ENCODE assay signal across 10 mouse cellular contexts in the genomic region with DNA sequence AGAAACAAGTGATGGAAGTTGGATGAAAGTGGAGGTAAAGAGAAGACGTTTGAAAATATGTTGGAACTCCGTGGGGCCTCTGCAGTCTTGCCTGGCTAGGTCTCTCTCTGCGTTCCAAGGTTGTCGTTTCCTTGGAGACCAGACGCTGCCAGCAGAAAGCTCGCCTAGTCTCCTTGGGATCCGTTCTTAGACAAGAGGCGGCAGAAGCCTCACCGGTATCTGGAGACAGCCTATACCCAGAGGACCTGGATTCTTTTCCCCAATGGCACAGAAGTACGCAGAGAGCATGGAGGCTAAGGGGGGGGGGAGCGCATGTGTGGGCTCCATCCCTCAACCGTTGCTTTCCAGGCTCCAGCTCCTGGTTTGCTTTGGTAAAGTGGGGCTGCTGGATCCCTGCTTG. TPM values are rescaled to one million over a fixed set of nuclear protein-coding genes. Genes with fewer than 3 reads are reported as not detected.
DNase-seq lines count a peak whose midpoint lies in the region; ATAC-seq lines count a peak whose summit lies in the region.
"Had no signal": no experiment of that assay in that cellular context is flagged by ENCODE, and none has a peak within 500 bp of the region (broad histone marks: within the 10 kb centered on the region; RNA-seq: fewer than 3 reads in every experiment).

No protein-coding gene starts in this region.

- no peak overlapping the region for H3K27ac ChIP-seq in stomach, embryonic 16.5 days (ENCODE audit: low read length)

- H3K9ac ChIP-seq in stomach, embryonic 16.5 days (ENCODE audit: low read length): 0 out of 2 replicates have a peak overlapping the region, but pooled peaks have one; percentile 21

- peak overlapping the region; percentile 27 for H3K4me2 ChIP-seq in stomach, embryonic 16.5 days (ENCODE audit: low read depth, low read length)

- ATAC-seq in stomach, embryonic 16.5 days (ENCODE audit: insufficient read depth, low FRiP score): no peak

- WGBS in stomach, embryonic 16.5 days: 9% methylated on average over 12 of the region's 12 CpGs

- peak; percentile 60 for DNase-seq in embryo, embryonic 10 days (ENCODE audit: low spot score)
- no peak for DNase-seq in embryo, embryonic 9.5 days (ENCODE audit: extremely low spot score)
- DNase-seq in lung, postnatal 36 days: peak; percentile 9
- DNase-seq in lung, postnatal 14 days: no peak
- DNase-seq in left cerebral cortex, postnatal 14 days (ENCODE audit: low spot score in 2 of 2): peak; percentile 66 to 71
- no peak for DNase-seq in thymus, postnatal 10 days (ENCODE audit: low spot score in 2 of 2)
- DNase-seq in thymus, postnatal 0 days (ENCODE audit: low spot score): no peak

- H3K27me3 ChIP-seq in stomach, embryonic 16.5 days (ENCODE audit: control insufficient read depth, insufficient read depth, low read length): no peaks in the 10 kb centered on the region

- no peaks in the 10 kb centered on the region for H3K4me1 ChIP-seq in stomach, embryonic 16.5 days (ENCODE audit: control insufficient read depth, insufficient read depth, low read length)

- no peak overlapping the region for H3K4me3 ChIP-seq in stomach, embryonic 16.5 days (replicated peaks; ENCODE audit: low read length)

- intact Hi-C loops in left cerebral cortex, postnatal 14 days (cut with DNase I): no loop called here

- H3K36me3 ChIP-seq in stomach, embryonic 16.5 days (ENCODE audit: control insufficient read depth, insufficient read depth, low read length): no peaks in the 10 kb centered on the region

- H3K9me3 ChIP-seq in stomach, embryonic 16.5 days (replicated peaks; ENCODE audit: control insufficient read depth, low read length): no peaks in the 10 kb centered on the region

RNA-seq across cellular contexts. Expression of a gene that starts 12.1 kb away (rescaled TPM):
- 1 to 10 TPM; 3.1 to 3.3 TPM for total RNA-seq in left cerebral cortex, postnatal 14 days (2021)
- 0.26 and 0.79 TPM in 2 replicates for polyA plus RNA-seq in stomach, embryonic 16.5 days (2015; fragmentation: Nextera tagmentation; extraction: Ambion mirVana)
- 0.51 and 0.64 TPM in 2 replicates for polyA plus RNA-seq in thymus, postnatal 0 days (2015; fragmentation: Nextera tagmentation; extraction: Ambion mirVana)

RNA-seq across cellular contexts. Expression of a gene that starts 12.7 kb away (rescaled TPM):
- total RNA-seq in left cerebral cortex, postnatal 14 days (2021): 10 to 100 TPM in 1 of 2 experiments, 1 to 10 TPM in 1; 8.7 to 11.9 TPM
- polyA plus RNA-seq in stomach, embryonic 16.5 days (2015; fragmentation: Nextera tagmentation; extraction: Ambion mirVana): 17.1 and 19.9 TPM in 2 replicates
- polyA plus RNA-seq in thymus, postnatal 0 days (2015; fragmentation: Nextera tagmentation; extraction: Ambion mirVana): 7.2 and 7.4 TPM in 2 replicates
- polyA plus RNA-seq: C2C12 had no signal

RNA-seq across cellular contexts. Expression of a gene that starts 29.6 kb away (rescaled TPM):
- total RNA-seq in left cerebral cortex, postnatal 14 days (2021): 10 to 100 TPM; 17.9 to 22.0 TPM
- 4.5 and 5.2 TPM in 2 replicates for polyA plus RNA-seq in stomach, embryonic 16.5 days (2015; fragmentation: Nextera tagmentation; extraction: Ambion mirVana)
- polyA plus RNA-seq in thymus, postnatal 0 days (2015; fragmentation: Nextera tagmentation; extraction: Ambion mirVana): 0.91 and 1.2 TPM in 2 replicates

RNA-seq across cellular contexts. Expression of a gene that starts 36.9 kb away (rescaled TPM):
- not detected for total RNA-seq in left cerebral cortex, postnatal 14 days (2021)
- not detected in 2 replicates for polyA plus RNA-seq in stomach, embryonic 16.5 days (2015; fragmentation: Nextera tagmentation; extraction: Ambion mirVana)
- polyA plus RNA-seq in thymus, postnatal 0 days (2015; fragmentation: Nextera tagmentation; extraction: Ambion mirVana): 0.23 and 0.28 TPM in 2 replicates
- total RNA-seq: layer of hippocampus, adult 8-10 months had no signal
- polyA plus RNA-seq: C2C12 had no signal

RNA-seq across cellular contexts. Expression of a gene that starts 49.4 kb away (rescaled TPM):
- not detected for total RNA-seq in left cerebral cortex, postnatal 14 days (2021)
- not detected in 2 replicates for polyA plus RNA-seq in stomach, embryonic 16.5 days (2015; fragmentation: Nextera tagmentation; extraction: Ambion mirVana)
- polyA plus RNA-seq in thymus, postnatal 0 days (2015; fragmentation: Nextera tagmentation; extraction: Ambion mirVana): not detected in 2 replicates
- polyA plus RNA-seq: C2C12 had no signal

Comparison
In these comparisons a context has a peak if more than half of its experiments do, and no peak if none do; other contexts are left out.
1. DNase-seq: peak in embryo, embryonic 10 days (single experiment), lung, postnatal 36 days (single experiment) and left cerebral cortex, postnatal 14 days (2 of 2); none in embryo, embryonic 9.5 days (single experiment), lung, postnatal 14 days (single experiment), thymus, postnatal 10 days (0 of 2) and thymus, postnatal 0 days (single experiment).